Mouse (Mus musculus) right cerebral cortex, adult 2 months (tissue): ENCODE data around the gene Gm26897.
A peak's percentile ranks its signal among the peaks of the same experiment; 100 is the strongest.

ENCODE experiments used
- DNase-seq, 2 experiments: peaks; one replicate each; pipeline ENCODE4 v3.0.0; 2021 to 2022; ENCODE audit warnings: low spot score in 2 of 2

Gene Gm26897

GRCm38 (mm10) chr5:111749599-111749998, 15.9 kb downstream of the Gm26897 start:
- DNase-seq: no peak

- no peak for DNase-seq
Observed at GRCm38 (mm10) chr5:111750092-111750491, 16.4 kb downstream of the Gm26897 start.

DNA sequence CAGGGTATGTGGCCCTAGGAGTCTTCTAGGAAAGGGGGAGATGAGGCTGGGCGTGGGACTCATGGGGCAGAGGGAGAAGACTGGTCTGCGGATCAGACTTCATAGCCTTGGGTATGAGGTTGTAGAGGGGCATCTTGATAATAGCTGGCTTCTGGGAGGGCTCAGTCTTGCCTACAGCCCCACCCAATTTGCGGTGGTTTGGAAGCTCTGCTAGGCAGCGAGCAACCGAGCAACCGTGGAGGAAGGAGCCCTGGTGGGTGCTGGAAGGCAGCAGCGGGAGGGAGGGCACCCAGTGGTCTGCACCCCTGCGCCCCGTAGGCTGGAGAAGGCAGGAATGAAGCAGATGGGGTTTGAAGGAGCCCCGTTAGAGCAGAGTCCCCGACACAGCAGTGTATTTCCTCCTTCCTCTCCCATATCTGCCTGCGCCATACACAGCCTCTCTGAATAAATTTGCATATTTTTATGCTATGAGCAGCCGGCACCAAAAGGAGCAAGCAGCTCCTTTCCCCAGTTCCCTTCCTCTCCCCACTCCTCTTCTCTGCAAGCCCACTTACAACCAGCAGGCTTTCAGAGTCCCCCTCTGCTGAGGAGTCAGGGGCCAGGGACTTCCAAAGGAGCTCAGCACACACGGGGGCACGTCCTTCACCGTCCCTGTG, 20.9 kb downstream of the Gm26897 start:
- DNase-seq: peak; percentile 34 to 56

DNA sequence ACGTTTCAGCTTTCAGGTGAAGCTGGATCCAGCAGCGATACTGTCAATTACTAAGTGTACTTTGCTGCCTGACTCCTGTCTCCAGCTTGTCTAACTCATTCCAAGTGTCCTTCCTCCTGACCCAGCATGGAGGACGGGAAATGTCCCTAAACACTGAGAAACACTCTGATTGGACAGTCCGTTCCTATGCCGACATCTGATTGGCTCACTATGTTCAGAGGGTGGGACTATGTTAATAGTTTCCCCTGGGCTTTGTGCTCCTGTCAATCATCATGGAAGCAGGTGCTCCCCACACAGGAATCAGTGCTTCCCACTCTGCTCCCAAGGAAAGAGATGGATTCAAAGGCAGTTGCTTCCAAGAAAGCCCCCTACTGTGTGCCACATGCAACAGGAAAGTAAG, 21.6 kb downstream of the Gm26897 start:
- no peak for DNase-seq

- no peak for DNase-seq
Observed at GRCm38 (mm10) chr5:111760721-111761480, 27.2 kb downstream of the Gm26897 start.

DNA sequence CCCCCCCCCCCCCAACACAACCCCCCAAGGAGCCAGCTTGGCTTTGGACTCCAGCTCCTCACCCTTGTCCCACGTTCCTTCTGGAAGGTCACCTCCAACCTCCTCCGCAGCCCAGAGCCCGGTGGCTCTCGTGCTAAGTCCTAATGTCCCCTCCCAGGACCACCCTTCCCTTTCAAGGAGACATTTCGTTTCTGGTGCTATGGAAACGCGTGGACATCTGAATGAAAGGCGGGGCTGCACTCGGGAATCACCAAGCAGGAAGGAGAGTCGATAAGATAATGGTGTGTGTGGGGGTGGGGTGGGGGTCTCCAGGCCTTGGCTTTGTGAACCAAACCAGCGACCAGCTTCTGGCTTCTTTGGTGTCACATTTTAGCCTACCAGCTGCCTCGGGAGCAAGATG, 27.9 kb downstream of the Gm26897 start:
- peak in 1 of 2 experiments; percentile 20 for DNase-seq

- peak; percentile 87 for DNase-seq
Observed at GRCm38 (mm10) chr5:111762085-111762484, 28.4 kb downstream of the Gm26897 start.

- DNase-seq: no peak
Observed at GRCm38 (mm10) chr5:111765671-111766290, 32.1 kb downstream of the Gm26897 start.

- DNase-seq: no peak
Observed at GRCm38 (mm10) chr5:111766696-111767095, 33.0 kb downstream of the Gm26897 start.

DNA sequence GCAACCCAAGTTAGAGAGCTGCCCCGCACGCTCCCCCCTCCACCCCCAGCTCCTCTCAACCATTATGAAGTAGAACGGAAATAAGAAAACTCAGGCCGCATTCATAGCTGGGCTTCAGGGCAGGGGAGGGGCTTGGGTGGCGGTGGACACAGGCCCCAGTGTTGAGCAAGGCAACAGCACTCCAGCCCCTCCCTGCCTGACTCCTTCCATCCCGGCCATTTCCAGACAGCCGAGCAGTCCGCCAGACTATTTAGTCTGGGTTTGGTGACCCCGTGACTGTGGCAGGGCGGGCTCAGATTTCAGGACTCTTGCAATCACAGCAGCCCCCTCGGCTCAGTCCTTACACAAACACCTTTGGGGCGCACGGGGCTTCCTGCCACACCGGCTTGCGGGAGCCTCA, 36.5 kb downstream of the Gm26897 start:
- DNase-seq: no peak

DNA sequence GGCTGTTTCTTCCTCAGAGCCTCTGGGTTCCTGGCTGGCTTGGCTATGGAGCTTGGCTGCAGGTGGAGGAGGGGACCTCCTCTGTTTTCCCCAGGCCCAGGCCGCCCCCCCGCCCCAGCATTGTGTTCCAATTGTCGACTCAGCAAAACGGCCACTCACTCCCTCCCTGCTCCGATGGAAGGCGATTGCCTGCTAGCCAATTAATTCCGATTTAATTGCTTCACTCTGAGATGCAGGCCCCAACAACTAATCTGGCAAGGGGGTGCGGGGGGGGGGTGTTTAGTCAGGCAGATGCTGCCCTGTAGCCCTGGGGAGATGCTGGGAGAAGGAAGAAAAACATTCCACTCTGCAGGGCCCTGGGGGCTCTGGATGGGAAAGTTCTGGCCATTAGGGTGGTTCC, 38.4 kb downstream of the Gm26897 start:
- DNase-seq: no peak

DNA sequence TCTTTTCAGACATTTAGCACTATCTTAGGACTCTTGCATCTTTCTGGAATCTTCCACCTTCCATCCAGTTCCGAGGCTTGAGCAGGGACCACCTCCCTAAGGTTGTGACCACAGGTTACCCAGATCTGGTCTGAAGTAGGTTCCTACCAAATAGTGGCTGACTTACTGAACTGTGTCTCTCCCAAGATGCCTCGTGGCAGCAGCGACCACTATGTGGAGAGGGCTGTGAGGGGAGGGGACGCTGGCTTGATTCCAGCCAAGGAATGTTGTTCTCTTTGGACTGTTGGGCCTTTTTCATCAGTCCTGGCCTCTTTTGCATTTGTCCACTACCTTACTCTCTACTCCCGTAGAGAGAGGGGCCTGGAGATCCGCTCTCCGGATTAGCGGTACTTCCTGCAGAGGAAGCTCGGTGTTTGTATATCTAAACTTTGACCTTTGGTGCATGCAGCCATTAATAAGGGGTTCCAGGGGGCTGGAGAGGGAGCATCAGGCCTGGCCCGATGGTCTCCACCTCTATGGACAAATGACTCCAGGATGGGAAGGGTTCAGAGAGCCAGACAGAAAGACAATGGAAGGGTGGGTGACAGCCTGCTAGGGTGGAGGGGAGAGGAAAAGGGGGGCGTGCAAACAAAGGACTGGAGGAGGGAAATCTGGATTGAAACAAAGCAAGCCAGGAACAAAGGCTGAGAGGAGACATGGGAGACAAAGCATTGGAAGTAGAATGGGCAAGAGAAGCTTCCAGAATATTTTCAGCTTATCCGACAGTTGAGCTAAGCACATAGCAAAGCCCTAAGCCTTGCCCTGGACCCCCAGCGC, 39.1 kb downstream of the Gm26897 start:
- no peak for DNase-seq

- DNase-seq: no peak
Observed at GRCm38 (mm10) chr5:111773407-111773733, 39.6 kb downstream of the Gm26897 start.

- DNase-seq: no peak
Observed at GRCm38 (mm10) chr5:111776246-111776645, 42.5 kb downstream of the Gm26897 start.

DNA sequence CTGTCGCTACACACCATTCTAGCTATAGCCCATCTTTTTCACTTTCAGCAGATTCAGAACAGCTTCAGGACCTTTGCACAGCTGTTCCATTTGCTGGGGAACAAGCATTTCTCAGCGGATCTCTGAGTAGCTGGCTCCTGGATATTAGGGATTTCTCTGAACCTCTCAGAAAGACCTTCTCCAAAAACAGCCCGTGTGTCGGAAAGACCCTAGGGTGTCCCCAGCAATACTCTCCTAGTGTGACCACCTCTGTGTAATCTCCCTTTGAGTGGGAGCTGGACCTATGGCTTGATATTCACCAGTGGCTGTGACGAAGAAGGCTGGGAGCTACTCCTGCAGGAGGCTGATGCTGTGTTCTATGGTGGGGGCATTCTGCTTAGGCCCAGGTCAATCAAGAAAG, 44.4 kb downstream of the Gm26897 start:
- no peak for DNase-seq

DNA sequence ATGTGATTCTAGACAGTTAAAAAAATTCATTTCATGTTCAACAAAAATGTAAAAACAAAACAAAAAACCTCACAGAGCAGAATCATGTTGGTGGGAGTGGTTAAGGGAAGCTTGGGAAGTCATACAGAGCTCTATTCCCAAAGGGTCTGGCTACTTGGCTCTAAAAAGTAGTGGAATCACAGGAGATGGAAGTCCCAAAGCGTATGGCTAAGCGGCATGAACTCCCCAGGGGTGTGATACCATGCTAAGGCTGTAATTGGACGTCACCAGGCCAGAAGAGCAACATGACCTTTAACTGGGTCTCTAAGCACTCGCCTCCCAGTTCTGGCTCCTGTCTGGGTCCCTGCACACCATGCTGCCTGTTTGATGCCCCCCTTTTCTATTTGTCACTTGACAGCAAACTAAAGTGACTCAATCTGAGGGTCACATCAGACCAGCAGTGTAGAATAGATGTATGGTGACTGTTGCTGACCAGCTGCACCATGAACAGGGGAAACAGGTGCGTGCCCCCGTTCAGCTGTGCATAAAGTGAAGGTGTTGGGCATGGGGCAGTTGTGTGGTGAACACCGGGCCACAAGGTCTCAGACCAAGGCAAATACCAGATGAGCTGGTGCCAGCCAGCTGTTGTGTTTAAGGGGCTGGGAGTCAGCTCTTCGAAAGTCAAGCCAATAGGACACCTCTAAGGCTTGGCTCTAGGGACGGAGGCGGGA, 46.2 kb downstream of the Gm26897 start:
- no peak for DNase-seq
